Mouse (Mus musculus) CH12F3 (cell line): ENCODE measurements around the gene Grid2.

Experiments
- in situ Hi-C: fragments of 300-500 bp; cut with MboI; formaldehyde crosslinking; loops from 2 replicates; pipeline ENCODE4 v1.14.3; 2020; ENCODE audit warnings: low sequenced_read_pairs

Grid2 gene

DNA sequence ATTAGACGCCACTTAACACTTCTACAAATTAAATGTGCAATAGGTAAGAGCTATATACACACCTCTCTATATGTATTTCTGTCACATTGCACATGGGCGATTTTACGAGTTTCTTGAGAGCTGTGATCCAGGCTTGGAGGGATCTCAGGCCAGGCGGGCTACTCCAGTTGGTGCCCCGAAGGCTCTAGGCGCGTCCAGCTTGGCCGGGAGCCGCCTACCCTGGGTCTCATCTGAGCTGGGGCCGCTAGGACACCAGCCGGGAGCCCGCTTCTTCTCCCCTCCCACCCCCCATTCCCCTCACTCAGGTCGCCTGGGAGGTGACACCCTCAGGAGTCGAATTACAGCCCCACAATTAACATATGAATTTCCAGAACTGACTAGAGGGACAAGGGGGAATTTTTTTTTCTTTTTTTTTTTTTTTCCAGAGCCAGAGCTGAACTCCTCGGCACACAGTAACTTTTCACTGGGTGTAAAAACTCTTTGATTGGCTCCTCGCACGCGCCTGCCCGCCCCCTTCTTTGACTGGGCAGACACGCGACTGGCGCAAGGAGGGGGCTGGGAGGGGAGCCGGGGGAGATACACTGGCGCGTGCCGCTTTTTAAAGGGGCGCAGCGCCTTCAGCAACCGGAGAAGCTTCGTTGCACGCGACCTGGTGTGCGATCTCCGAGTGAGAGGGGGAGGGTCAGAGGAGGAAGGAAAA, 1473.0 kb downstream of the Grid2 start, which contains the start of gene Atoh1:
Atoh1 (plus strand) TSS at position 627 of the 700 bp plus-strand sequence.
- in situ Hi-C loops = no loop called here

DNA sequence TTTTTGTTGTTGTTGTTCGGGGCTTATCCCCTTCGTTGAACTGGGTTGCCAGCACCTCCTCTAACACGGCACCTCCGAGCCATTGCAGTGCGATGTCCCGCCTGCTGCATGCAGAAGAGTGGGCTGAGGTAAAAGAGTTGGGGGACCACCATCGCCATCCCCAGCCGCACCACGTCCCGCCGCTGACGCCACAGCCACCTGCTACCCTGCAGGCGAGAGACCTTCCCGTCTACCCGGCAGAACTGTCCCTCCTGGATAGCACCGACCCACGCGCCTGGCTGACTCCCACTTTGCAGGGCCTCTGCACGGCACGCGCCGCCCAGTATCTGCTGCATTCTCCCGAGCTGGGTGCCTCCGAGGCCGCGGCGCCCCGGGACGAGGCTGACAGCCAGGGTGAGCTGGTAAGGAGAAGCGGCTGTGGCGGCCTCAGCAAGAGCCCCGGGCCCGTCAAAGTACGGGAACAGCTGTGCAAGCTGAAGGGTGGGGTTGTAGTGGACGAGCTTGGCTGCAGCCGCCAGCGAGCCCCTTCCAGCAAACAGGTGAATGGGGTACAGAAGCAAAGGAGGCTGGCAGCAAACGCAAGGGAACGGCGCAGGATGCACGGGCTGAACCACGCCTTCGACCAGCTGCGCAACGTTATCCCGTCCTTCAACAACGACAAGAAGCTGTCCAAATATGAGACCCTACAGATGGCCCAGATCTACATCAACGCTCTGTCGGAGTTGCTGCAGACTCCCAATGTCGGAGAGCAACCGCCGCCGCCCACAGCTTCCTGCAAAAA, 1473.7 kb downstream of the Grid2 start:
- in situ Hi-C loops = no loop called here

DNA sequence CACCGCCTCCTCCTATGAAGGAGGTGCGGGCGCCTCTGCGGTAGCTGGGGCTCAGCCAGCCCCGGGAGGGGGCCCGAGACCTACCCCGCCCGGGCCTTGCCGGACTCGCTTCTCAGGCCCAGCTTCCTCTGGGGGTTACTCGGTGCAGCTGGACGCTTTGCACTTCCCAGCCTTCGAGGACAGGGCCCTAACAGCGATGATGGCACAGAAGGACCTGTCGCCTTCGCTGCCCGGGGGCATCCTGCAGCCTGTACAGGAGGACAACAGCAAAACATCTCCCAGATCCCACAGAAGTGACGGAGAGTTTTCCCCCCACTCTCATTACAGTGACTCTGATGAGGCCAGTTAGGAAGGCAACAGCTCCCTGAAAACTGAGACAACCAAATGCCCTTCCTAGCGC, 1474.4 kb downstream of the Grid2 start:
- in situ Hi-C loops = no loop called here

DNA sequence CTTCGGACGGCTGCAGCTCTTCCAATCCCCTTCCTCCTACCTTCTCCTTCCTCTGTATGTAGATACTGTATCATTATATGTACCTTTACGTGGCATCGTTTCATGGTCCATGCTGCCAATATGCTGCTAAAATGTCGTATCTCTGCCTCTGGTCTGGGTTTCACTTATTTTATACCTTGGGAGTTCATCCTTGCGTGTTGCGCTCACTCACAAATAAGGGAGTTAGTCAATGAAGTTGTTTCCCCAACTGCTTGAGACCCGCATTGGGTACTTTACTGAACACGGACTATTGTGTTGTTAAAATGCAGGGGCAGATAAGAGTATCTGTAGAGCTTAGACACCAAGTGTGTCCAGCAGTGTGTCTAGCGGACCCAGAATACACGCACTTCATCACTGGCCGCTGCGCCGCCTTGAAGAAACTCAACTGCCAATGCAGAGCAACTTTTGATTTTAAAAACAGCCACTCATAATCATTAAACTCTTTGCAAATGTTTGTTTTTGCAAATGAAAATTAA, 1474.9 kb downstream of the Grid2 start:
- in situ Hi-C loops = no loop called here

DNA sequence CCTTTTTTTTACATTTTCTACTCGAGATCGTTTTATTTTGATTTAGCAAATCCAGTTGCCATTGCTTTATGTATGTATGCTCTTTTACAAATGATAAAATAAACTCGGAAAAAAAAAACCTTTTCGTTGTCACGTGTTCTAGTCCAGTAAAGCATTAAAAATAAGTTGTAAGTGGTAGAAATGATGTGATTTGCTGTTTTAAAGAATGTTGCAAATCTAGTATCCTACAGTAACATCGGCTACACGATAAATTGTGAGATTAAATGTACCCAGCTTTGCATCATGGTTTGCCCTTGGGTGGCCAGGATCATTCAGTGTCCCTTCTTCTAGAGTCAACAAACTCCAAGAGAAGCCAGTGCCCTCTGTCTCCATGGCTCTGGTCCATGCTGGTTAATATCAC, 1475.5 kb downstream of the Grid2 start:
- in situ Hi-C loops = no loop called here

DNA sequence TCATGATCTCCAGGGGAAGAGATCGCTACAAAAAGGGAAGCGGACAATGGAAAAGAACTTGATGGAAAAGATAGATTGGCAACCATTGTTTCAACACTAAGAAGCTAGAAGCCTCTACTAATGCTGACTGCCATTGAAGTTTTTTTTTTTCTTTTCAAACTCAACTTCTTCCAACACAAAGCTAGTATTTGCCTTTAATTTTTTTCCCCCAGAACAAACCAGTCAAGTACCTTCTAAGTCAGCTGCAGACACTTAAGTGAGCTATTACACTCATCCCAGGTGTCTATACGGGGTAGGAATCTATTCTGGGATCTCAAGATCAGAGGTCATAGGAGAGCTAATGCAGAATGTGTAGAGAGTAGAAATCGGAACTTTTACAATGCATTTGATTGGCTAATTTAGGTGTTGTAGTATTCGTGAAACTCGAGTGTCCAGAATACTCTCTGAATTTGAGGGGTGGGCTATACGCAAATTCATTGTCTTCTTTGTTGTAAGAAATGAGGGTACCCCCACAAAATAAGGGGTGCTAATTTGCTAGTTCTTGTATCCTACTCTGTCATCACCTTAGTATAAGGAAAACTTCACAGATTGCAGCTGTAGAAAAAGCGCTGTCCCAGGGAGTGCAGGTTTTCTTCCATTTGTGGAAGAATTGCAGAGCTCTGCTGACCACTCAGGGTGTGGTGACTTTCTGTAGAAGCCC, 1476.1 kb downstream of the Grid2 start:
- in situ Hi-C loops = no loop called here

DNA sequence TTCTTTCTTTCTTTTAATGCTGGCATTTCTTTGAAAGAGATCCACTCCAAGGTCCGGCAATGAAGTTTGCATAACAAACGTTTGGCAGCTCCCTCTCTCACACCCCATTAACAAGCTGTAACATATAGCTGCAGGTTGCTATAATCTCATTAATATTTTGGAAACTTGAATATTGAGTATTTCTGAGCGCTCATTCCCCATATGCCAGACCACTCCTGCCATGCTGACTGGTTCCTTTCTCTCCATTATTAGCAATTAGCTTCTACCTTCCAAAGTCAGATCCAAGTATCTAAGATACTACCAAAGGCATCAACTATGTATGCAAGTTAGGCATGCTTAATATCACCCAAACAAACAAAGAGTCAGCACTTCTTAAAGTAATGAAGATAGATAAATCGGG, 1477.6 kb downstream of the Grid2 start:
- in situ Hi-C loops = no loop called here

DNA sequence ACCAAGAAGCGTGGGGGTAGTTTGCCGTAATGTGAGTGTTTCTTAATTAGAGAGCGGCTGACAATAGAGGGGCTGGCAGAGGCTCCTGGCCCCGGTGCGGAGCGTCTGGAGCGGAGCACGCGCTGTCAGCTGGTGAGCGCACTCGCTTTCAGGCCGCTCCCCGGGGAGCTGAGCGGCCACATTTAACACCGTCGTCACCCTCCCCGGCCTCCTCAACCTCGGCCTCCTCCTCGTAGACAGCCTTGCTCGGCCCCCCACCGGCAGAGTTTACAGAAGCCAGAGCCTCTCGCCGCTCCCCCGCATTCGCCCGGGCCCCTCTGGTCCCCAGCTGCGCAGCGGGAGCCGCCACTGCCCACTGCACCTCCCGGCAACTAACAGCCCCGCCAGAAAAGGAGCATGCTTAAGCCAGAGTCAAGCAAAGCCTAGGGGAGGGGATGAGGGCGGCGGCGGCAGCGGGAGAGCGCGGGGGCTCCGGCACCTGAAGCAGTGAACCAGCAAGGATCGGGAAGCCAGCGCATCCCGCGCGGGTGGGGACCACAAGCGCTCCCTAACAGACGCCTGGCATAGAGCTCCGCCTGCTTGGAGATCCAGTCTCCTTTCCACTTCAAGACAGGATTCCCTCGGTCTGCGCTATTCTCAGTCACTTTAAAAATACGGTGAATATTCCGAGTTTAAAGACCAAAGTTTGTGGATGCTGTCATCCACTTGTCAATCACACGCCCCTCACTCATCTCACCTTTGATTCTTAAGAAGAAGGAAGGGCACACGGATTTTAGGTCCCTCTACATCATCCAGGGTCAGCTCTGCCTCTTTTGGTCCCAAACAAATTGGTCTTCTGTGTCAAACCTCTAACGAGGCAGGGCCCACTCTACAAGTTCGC, 1479.0 kb downstream of the Grid2 start:
- in situ Hi-C loops = no loop called here

DNA sequence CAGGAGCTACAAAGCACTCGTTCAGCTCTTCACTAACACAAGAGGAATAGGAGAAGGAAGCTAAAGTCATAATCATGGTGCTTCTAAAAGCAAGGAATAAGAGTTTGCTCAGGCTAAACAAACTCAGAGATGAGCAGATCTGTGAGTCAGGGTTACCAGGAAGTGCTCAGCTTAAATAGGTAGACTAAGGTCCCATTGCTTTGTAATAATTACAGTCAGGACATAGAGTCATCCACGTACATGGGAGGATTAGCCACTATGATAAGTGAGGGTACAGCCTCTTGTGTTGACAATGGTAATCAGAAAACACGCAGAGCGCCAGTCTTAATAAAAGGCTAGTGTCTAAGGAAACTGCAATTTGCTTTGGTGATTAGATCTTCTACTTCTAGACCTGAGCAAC, 1480.6 kb downstream of the Grid2 start:
- in situ Hi-C loops = no loop called here

DNA sequence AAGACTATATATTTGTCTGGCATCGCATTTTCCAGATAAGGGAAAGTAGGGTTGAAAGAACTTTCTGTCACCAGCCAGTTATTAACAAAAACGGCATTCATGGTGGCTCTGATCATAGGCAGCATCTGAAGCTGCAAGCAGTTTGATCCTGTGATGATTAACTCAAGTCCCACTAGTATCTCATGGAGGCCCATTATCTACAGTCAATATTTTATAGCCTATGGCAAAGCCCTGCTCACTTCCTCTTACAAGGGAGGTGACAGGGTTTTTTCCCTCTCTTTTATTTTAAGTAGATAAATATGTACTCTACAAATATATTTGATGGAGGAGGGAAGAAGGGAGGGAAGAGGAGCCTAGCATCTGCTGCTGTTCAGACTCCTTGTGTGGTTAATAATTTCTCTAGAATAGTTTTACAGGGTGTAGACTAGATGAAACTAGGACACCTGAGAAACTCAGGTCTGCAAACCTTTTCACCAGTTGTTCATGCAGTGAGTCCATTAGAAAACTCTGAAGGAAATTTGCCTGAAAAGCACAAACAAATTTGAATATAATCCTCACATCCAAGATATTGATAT, 1487.3 kb downstream of the Grid2 start:
- in situ Hi-C loops = no loop called here
